Mouse (Mus musculus) midbrain, embryonic 14.5 days (tissue): ENCODE measurements around the gene Csnk1e. TPM values are rescaled to one million over a fixed set of nuclear protein-coding genes. Genes with fewer than 3 reads are reported as not detected.

Experiments
- ATAC-seq: fragments of 200-750 bp; cut with Nextera tagmentation; 2 replicates; pipeline ENCODE4 v1.8.0; 2017; ENCODE audit warnings: moderate number of reproducible peaks, moderate library complexity; ENCODE audit not compliant: low FRiP score, low TSS enrichment
- DNase-seq: peaks from one replicate; pipeline ENCODE4 v3.0.0-alpha.2; 2015
- H3K27ac ChIP-seq: fragments of 300-500 bp; sonication (generic); replicated peaks from 2 replicates; pipeline ENCODE4 v1.5.1; 2014; ENCODE audit warnings: mild to moderate bottlenecking, low read depth, low read length, moderate library complexity
- H3K27me3 ChIP-seq: fragments of 300-500 bp; sonication (generic); 2 replicates; pipeline ENCODE4 v1.6.1; 2014; ENCODE audit warnings: low read length, control low read depth, mixed read lengths; ENCODE audit not compliant: control insufficient read depth, insufficient read depth
- H3K36me3 ChIP-seq: fragments of 300-500 bp; sonication (generic); 2 replicates; pipeline ENCODE4 v1.6.1; 2014; ENCODE audit warnings: low read length, control low read depth; ENCODE audit not compliant: control insufficient read depth, insufficient read depth
- H3K4me1 ChIP-seq: fragments of 300-500 bp; sonication (generic); 2 replicates; pipeline ENCODE4 v1.6.1; 2014; ENCODE audit warnings: mild to moderate bottlenecking, antibody characterized with exemption, low read length, control low read depth; ENCODE audit not compliant: control insufficient read depth, insufficient read depth
- H3K4me2 ChIP-seq: fragments of 300-500 bp; sonication (generic); 2 replicates; pipeline ENCODE4 v1.6.1; 2014; ENCODE audit warnings: mild to moderate bottlenecking, low read length, moderate library complexity
- H3K4me3 ChIP-seq: fragments of 300-500 bp; sonication (generic); replicated peaks from 2 replicates; pipeline ENCODE4 v1.5.1; 2014; ENCODE audit warnings: low read depth, low read length
- H3K9ac ChIP-seq: fragments of 300-500 bp; sonication (generic); replicated peaks from 2 replicates; pipeline ENCODE4 v1.6.1; 2014; ENCODE audit warnings: mild to moderate bottlenecking, low read length, moderate library complexity
- H3K9me3 ChIP-seq: fragments of 300-500 bp; sonication (generic); 2 replicates; pipeline ENCODE4 v1.6.1; 2016; ENCODE audit warnings: low read length, control low read depth, mixed read lengths; ENCODE audit not compliant: control insufficient read depth
- WGBS: fragments of 180-500 bp; shearing (Covaris S2); extraction: QIAGEN DNeasy Blood & Tissue Kit; methylation state at CpG from one replicate; pipeline ENCODE4 v1.1.7; 2014; 5-methylcytosine and 5-hydroxymethylcytosine counted together
- polyA plus RNA-seq: library from polyadenylated mRNA; unstranded; fragments of >200 nt; fragmentation: Nextera tagmentation; extraction: Ambion mirVana; gene quantifications from 2 replicates; pipeline ENCODE4 v1.2.1, GENCODE M21; 2014

The Csnk1e gene
- polyA plus RNA-seq, 1 experiment from 2014 or later: 225 TPM

- Histone ChIP-seq H3K4me3 (no peak overlapping the region), H3K27ac (no peak overlapping the region), H3K4me1 (no peaks in the 10 kb centered on the region), H3K4me2 (no peak overlapping the region), H3K36me3 (peaks cover 2% of the 10 kb centered on the region; the same call in 1 of the 2 replicates), H3K9ac (no peak overlapping the region), H3K27me3 (no peaks in the 10 kb centered on the region), H3K9me3 (no peaks in the 10 kb centered on the region)
- ATAC-seq: no peak
- no peak for DNase-seq
- 61% methylated on average over 10 of the region's 10 CpGs for WGBS
These were observed 43.9 kb downstream of the Csnk1e start for GRCm38 (mm10) chr15:79411363-79412065.

- H3K36me3 ChIP-seq: no peaks in the 10 kb centered on the region
- 0 out of 2 replicates have a peak, but pooled peaks cover 3% of the 10 kb centered on the region for H3K27me3 ChIP-seq
- no peak overlapping the region for H3K4me3 ChIP-seq
- no peak overlapping the region for H3K9ac ChIP-seq
- 93% methylated on average over 4 of the region's 4 CpGs for WGBS
- H3K9me3 ChIP-seq: no peaks in the 10 kb centered on the region
- DNase-seq: no peak
- no peak overlapping the region for H3K27ac ChIP-seq
- no peak for ATAC-seq
- H3K4me2 ChIP-seq: no peak overlapping the region
- no peaks in the 10 kb centered on the region for H3K4me1 ChIP-seq
These were observed 46.2 kb downstream of the Csnk1e start for GRCm38 (mm10) chr15:79409077-79409573.

- H3K27me3 ChIP-seq: 0 out of 2 replicates have a peak, but pooled peaks cover 3% of the 10 kb centered on the region
- DNase-seq (no peak), ATAC-seq (no peak)
- H3K4me3 ChIP-seq: no peak overlapping the region
- peaks cover 13% of the 10 kb centered on the region for H3K4me1 ChIP-seq
- H3K9ac ChIP-seq: no peak overlapping the region
- H3K4me2 ChIP-seq: no peak overlapping the region
- H3K27ac ChIP-seq: no peak overlapping the region
- H3K9me3 ChIP-seq: no peaks in the 10 kb centered on the region
- WGBS: 80% methylated on average over 4 of the region's 4 CpGs
- H3K36me3 ChIP-seq: no peaks in the 10 kb centered on the region
These were observed 48.8 kb downstream of the Csnk1e start for GRCm38 (mm10) chr15:79406564-79406963.

DNA sequence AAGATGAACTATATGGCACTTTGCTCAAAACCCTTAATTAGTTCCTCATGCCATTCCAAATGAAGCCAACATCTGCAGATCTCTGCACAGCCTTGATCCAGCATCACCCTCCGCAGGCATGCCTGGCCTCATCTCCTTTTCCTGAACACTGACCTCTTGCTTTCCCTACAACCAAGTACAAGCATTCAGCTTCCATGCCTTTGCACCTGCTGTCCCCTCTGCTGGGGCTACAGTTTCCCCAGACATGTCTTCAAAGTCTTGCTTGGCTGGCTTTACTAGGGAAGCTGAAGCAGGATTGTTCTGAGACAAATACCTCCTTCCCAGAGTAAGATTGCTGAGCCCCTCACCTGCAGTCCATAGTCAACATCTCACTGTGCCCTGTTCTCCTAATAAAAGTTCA lies 51.1 kb downstream of the Csnk1e start:
- H3K4me2 ChIP-seq: no peak overlapping the region

DNA sequence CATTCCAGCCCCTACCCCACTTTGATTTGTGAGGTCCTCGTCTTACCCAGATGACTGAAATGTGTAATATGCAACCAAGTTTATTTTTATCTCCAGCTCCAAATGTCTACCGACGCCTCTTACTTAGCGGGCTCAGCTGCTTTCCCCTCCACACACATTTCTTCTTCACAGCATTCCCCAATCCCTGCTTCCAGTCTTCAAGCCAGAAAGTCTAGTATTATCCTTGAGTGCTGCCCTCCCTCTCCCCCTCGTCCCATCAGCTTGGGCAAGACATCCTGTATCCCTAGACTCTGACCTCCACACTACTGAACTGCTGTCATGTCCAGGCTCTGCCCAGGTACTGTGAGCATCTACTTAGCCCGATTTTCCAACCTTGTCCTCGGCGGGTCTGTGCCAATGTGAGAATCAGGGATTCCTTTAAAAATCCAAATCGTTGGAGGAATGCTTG lies 51.6 kb downstream of the Csnk1e start:
- Histone ChIP-seq H3K36me3 (no peaks in the 10 kb centered on the region), H3K27ac (no peak overlapping the region), H3K9me3 (no peaks in the 10 kb centered on the region), H3K9ac (peak overlapping the region; percentile 92), H3K27me3 (0 out of 2 replicates have a peak, but pooled peaks cover 3% of the 10 kb centered on the region), H3K4me3 (peak overlapping the region; percentile 99), H3K4me1 (peaks cover 25% of the 10 kb centered on the region), H3K4me2 (peak overlapping the region; percentile 60)
- no peak for DNase-seq
- ATAC-seq: no peak
- WGBS: 15% methylated on average over 9 of the region's 9 CpGs

More for the DNA sequence above, 51.1 kb downstream of the Csnk1e start:
- Histone ChIP-seq H3K9ac (no peak overlapping the region), H3K4me1 (peaks cover 25% of the 10 kb centered on the region), H3K4me3 (no peak overlapping the region), H3K27me3 (0 out of 2 replicates have a peak, but pooled peaks cover 3% of the 10 kb centered on the region), H3K36me3 (no peaks in the 10 kb centered on the region), H3K27ac (no peak overlapping the region), H3K9me3 (no peaks in the 10 kb centered on the region)
- no peak for ATAC-seq
- DNase-seq: no peak
- WGBS: 71% methylated on average over 1 of the region's 1 CpGs

- peaks cover 25% of the 10 kb centered on the region for H3K4me1 ChIP-seq
- peak within 1 kb of the TSS; percentile 79 for H3K27ac ChIP-seq
- peak within 1 kb of the TSS; percentile 92 for H3K9ac ChIP-seq
- H3K4me3 ChIP-seq: peak within 1 kb of the TSS; percentile 99
- under 1% methylated on average over 87 of the region's 90 CpGs for WGBS
- peak; percentile 96 for DNase-seq
- 0 out of 2 replicates have a peak, but pooled peaks cover 3% of the 10 kb centered on the region for H3K27me3 ChIP-seq
- H3K36me3 ChIP-seq: no peaks in the 10 kb centered on the region
- peak; percentile 87 for ATAC-seq
- H3K4me2 ChIP-seq: peak within 1 kb of the TSS; percentile 60
- H3K9me3 ChIP-seq: no peaks in the 10 kb centered on the region
These were observed 52.3 kb downstream of the Csnk1e start, which contains the start of gene Tmem184b for GRCm38 (mm10) chr15:79402836-79403762. Gene Tmem184b, minus strand, starts transcription at chr15:79403569.

DNA sequence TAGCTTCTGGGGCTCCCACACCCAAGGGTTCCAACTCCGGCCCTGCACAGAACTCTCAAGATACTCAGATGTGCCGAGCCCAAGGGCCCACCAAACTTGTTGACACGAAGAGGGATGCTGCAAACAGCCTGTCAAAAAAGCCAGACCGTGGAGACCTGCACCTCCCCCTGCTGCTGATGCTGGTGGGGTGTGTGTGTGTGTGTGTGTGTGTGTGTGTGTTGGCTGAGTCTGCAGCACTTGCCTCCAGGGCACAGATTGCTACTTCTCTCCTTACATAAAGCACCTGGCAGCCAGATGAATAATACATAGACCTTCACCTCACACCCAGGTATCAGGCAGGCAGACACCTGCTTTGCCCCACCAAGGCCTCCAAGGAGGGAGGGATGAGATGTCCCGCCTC lies 53.2 kb downstream of the Csnk1e start:
- 25% methylated on average over 5 of the region's 5 CpGs for WGBS
- no peak overlapping the region for H3K27ac ChIP-seq
- 0 out of 2 replicates have a peak, but pooled peaks cover 3% of the 10 kb centered on the region for H3K27me3 ChIP-seq
- DNase-seq (peak; percentile 31), ATAC-seq (peak; percentile 24; the same call in 1 of the 2 replicates)
- no peaks in the 10 kb centered on the region for H3K9me3 ChIP-seq
- H3K4me2 ChIP-seq: peak overlapping the region; percentile 60
- H3K9ac ChIP-seq: peak overlapping the region; percentile 92
- H3K36me3 ChIP-seq: no peaks in the 10 kb centered on the region
- peaks cover 25% of the 10 kb centered on the region for H3K4me1 ChIP-seq
- peak overlapping the region; percentile 99 for H3K4me3 ChIP-seq

- Histone ChIP-seq H3K27me3 (0 out of 2 replicates have a peak, but pooled peaks cover 3% of the 10 kb centered on the region), H3K4me1 (peaks cover 25% of the 10 kb centered on the region), H3K27ac (no peak overlapping the region), H3K9ac (no peak overlapping the region; the same call in 1 of the 2 replicates), H3K9me3 (no peaks in the 10 kb centered on the region), H3K4me3 (no peak overlapping the region), H3K4me2 (peak overlapping the region; percentile 60), H3K36me3 (0 out of 2 replicates have a peak, but pooled peaks cover 3% of the 10 kb centered on the region)
- WGBS: 48% methylated on average over 7 of the region's 7 CpGs
- DNase-seq (no peak), ATAC-seq (no peak)
These were observed 54.4 kb downstream of the Csnk1e start for GRCm38 (mm10) chr15:79400975-79401365.
